Mouse (Mus musculus) left cerebral cortex, postnatal 25 days (tissue): Measurements from ENCODE around the gene Habp4. TPM values are rescaled to one million over a fixed set of nuclear protein-coding genes. Genes with fewer than 3 reads are reported as not detected.

Experiments
- DNase-seq, 2 experiments: peaks; one replicate each; pipeline ENCODE4 v3.0.0; 2022; ENCODE audit warnings: low spot score in 2 of 2, mixed read lengths in 1 of 2
- intact Hi-C: fragments of 180-260 bp; cut with DNase I; formaldehyde crosslinking; loops from one replicate; pipeline ENCODE4 v1.15.1; 2025
- total RNA-seq, 2 experiments: library from RNA; stranded (reverse); gene quantifications; 2 replicates each; pipeline ENCODE4 v1.2.3; 2021

The Habp4 gene
- 100 to 1,000 TPM; 185 to 191 TPM for total RNA-seq

DNA sequence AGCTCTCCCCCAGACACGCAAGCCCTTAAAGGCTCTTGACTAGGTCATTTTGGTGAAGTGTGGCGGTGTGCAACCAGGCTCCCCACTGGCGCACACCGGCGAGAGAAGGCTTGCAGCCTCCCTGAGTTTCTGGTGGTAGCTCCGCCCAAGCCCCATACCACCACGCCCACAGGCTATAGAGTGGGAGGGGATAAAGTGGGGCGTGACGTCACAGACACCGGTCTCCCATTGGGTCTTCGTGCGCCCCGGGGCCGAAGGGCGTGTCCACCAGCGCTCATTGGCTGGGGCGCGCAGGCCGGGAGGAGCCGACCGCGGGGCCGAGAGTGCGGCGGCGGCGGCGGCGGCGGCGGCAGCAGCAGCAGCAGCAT is at the start of gene Habp4:
Gene Habp4, plus strand, starts transcription at position 277 of the 368 bp plus-strand sequence.
- DNase-seq, result peak; percentile 99
- intact Hi-C loops, result loop anchor here (1.0 to 5.0 kb wide), 3 partner anchors 8 to 594 kb away; partner anchors contain the start of gene Zfp367

DNA sequence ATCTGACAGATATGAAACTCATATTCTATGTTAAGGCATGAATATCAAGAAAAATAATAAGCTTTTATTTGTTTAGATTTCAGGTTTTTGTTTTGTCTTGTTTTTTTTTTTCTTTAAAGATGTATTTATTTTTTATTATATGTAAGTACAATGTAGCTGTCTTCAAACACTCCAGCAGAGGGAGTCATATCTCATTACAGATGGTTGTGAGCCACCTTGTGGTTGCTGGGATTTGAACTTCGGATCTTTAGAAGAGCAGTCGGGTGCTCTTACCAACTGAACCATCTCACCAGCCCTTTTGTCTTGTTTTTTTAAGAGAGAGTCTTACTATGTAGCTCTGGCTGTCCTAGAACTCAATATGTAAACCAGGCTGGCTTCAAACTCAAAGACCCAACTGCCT is 44.2 kb upstream of the Habp4 start:
- DNase-seq, result no peak
- intact Hi-C loops, result no loop called here

DNA sequence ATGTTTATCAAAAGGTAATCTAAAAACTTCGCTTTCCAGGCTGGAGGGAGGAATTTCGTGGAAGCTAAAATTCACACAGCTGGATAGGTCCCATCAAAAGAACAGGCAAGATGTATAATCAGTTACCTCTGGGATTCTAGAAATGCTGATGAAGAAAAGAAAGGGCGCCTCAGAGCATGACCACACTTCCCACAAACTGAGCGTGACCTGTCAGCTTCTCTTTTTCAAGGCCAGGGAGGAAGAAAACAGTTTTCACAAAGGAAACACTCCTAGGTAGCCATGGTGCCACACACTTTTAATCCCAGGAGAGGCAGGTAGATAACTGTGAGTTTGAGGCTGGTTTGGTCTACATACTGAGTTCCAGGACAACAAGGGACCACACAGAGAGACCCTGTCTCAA is 40.9 kb upstream of the Habp4 start:
- no peak for DNase-seq
- intact Hi-C loops, result no loop called here

DNA sequence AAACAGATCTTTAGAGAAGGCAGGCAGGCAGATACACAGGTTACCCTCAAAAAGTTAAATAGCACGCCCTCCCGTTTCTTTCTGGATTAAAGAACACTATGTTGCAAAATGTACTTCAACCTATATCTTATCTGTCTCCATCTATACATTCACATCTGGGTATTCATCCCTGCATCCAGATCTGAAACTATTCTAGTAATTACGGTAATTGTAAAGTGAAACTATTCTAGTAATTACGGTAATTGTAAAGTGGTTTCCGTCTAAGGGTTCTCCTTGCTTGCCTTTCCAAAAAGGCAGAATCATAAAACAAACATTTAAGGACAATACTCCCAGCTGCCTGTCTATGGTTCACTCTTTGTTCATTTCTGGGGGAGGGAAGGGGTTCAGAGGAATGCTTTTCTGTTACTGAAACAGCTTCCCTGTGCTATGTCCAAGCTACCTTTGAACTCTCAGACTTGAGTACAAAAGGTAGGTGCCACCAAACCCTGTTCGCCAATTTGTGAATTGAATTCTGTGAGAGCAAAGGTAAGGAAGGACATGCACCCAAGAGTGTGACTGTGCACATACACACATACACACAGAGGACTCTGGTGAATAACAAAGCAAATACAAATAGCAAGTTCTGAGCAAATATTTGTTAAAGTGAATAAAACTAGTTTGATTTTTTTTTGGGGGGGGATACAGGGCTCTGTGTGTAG is 38.0 kb upstream of the Habp4 start:
- no peak for DNase-seq
- intact Hi-C loops, result no loop called here

DNA sequence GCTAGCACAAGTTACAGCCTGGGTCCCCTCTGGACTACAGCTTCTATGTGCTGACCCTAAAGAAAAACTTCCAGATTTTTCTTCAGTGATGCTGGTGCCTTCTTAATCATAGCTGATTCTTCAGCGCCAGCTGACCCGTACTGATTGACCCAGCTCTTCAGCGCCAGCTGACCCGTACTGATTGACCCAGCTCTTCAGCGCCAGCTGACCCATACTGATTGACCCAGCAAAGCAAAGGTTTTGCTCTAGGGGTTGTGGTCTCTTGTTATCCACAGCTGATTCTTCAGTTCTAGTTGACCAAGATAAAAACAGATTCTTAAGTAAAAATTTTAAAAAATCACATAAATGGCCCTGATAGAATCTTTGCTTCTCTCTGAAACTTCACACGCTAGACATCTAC is 36.7 kb upstream of the Habp4 start:
- intact Hi-C loops, result no loop called here
- no peak for DNase-seq

DNA sequence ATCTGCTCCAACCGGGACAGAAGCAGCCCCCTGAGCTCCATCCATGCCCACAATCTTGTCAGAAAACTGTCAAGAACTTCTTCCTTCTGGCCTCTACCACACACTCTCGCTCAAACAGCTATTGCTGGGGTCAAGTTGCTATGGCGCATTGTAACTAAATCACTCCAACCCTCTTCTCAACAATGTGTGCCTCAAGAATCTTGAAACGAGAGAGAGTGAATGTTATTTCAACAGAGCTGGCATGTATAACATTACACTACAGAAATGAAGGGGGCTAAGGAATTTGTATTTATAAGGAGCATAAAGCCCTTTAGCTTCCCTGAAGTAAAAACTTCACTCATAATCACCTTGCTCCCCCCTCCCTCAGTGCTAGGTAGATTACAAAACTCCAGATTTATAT is 35.3 kb upstream of the Habp4 start:
- intact Hi-C loops, result no loop called here
- no peak for DNase-seq

DNA sequence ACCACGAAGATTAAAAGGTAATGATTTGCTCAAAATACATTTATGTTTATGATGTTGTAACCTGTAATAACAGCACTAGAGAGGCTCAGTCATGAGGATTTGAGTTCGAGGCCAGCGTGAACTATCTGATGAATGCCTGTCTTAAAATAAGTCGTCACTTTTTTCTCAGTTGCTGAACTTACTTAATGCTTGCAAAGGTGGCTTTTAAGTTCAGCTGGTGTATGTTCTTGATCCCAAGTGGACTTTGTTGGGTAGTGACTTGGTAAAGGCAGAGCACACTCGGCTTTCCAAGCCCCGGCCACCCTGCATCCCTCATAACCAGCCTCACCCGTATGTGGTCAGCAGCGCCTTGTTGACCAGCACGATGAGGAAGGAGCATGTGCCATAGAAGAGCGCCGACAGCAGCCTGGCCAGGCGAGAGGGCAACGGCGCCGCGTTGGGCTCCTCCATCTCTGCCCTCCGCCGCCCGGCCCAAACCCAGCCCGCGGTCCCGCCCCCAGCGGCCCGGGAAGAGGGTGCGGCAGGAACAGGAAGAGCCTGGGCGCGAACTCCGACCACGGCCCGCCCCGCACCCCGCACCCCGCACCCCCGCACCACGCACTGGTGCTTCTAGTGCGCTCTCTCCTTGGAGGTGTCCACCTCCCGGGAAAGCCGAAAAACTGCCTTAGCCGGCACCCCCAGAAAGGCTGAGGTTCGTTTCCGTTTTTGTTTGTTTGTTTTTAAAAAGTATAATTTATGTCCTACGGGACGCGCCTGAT is 32.6 kb upstream of the Habp4 start, which contains the start of gene Slc35d2:
Gene Slc35d2, minus strand, starts transcription at position 511 of the 758 bp plus-strand sequence.
- peak in 1 of 2 experiments; percentile 3 for DNase-seq
- intact Hi-C loops, result no loop called here

DNA sequence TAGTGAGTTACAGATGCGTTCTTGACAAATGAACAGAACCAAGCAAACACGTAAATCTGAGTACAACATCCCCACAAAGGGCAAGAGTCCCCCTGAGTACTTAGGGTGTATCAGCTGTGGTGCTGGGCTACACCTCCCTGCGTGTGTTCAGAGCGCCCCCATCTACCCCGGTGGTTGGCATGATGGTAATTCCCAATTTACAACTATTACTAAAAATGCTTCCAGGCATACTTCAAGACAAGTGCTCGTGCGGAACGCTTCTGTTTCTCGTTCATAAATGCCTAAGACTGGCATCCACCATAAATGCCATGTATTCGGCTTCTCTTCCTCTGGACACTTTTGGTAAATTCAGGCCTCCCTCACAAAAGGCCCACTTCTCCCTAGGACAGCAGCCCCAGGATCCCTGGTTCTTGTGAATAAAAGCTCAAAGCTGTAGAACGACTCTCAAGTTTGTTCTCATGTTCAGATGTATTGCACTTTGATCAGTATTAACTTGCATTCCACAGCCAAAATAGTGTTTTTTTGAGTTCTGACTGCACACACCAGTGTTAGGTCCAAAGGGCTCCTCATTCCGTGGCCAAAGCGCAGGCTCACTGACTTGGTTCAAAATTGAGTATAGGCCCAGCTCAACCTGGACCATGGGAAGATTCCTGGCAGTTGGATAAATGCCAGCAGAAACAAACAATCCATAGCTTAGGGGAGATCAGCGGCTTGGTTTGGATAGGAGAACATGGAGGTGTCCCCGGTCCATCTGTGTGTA is 31.8 kb upstream of the Habp4 start:
- peak; percentile 16 to 26 for DNase-seq
- intact Hi-C loops, result no loop called here

DNA sequence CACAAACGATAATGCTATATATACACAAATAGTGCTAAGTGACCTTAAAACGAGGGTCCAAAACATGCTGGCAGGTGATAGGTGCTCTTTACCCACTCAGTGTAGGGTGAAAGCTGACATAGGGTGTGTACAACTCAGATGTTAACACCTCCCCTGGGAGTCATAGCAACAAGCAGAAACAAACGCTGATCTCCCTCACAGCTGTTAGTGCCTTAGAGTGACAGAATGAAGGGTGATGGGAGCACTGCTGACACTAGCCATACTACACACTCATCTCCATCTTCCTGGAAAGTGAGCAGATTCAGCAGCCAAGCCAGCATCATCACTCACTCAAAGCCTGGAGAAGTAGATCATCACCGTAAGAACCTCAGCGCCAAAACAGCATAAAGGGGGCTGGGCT is 11.5 kb upstream of the Habp4 start:
- intact Hi-C loops, result loop anchor here (10.0 kb wide), 1 partner anchor 285 kb away; the partner anchor contains the start of gene Cdk20
- DNase-seq, result no peak

DNA sequence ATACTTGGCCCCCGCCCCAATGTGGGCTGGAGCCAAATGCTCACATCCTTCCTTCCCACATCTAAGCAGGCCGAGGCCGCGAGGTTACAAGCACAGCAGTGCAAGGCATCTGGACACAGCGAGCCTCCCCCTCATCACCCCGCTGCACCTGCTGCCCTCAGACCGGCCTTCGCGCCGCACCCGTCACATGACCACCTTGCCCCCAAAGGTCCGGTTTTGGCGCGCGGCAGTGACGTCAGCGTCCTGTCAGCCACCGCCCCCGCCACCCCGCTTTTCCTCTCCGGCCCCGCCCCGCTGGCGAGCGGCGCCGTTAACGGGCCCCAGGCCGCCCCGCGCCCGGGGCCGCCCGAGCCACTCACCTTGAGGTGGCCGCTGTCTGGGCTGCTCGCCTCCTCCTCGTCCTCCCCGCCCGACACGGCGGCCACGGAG is 9.4 kb upstream of the Habp4 start:
- peak; percentile 76 to 78 for DNase-seq
- intact Hi-C loops, result loop anchor here (10.0 kb wide), 1 partner anchor 283 kb away; the partner anchor contains the start of gene Cdk20

DNA sequence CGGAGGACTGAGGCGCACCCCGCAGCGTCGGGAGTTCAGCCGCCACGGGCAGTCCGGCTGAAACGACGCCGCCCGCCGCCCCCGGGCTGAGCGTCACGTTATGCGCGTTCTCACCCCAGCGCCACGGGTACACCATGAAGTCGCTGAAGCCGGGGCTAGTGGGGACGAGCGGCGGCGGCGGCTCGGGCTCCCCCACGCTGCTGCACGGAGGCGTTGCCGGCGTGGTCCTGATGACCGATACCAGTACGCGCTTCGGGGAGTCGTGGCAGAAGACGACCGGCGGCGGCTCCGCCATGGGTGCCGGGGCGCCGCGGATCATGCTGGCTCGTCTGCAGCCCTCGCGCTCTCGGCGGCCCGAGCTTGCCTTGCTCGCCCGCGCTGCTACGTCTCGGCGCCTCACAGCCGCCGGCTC is 8.9 kb upstream of the Habp4 start:
- intact Hi-C loops, result loop anchor here (1.0 to 10.0 kb wide), 2 partner anchors 9 to 282 kb away; partner anchors contain the start of genes Cdk20 and Habp4
- peak; percentile 53 to 63 for DNase-seq

DNA sequence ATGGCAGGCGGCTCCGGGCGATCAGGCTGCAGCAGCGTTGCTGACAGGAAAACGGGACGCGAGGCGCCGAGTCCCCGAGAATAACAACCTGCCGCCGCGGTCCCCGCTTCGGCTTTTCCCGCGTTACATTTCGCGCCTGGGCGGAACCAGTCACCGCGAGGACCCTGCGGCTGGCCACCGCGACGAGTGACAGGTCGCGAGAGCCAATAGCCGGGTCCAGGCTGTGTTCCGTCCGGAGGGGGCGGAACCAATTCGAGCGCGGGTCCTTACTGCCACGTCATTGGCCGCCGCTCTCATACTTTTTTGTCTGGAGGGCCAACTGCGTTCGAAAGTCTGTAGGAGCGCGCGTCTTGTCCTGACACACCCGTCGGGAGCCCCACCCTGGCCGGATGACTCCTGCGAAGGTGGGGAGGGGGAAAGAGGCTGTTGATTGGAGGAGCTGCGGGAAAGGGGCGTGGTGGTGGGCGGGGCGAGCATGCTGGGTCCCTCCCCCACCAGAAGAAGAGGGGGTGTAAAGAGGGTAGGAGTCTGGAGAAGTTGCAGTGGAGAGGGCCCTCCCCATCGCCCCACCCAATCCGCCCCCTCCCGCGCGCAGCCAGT is 8.4 kb upstream of the Habp4 start, which contains the start of gene Zfp367:
Gene Zfp367, minus strand, starts transcription at position 120 of the 600 bp plus-strand sequence.
- intact Hi-C loops, result loop anchor here (1.0 to 10.0 kb wide), 2 partner anchors 8 to 282 kb away; partner anchors contain the start of genes Cdk20 and Habp4
- DNase-seq, result peak; percentile 97 to 98

DNA sequence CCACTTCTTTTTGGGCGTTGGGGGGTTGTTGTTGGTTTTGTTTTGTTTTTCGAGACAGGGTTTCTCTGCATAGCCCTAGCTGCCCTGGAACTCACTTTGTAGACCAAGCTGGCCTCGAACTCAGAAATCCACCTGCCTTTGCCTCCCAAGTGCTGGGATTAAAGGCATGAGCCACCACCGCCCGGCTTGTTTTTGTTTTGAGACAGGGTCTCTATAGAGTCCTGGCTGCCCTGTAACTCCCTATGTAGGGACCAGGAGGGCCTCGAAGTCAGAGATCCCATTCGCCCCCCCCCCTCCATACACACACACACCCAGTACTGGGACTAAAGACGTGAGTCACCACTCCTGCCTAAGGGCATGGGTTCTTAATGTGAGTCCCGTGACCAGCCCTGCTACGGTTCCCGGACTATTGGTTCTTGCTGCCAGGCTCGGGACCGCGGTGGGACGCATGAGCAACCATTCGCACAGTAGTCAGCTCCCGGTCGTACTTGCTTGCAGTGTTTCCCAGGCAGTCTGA is 7.8 kb upstream of the Habp4 start:
- intact Hi-C loops, result loop anchor here (1.0 to 10.0 kb wide), 2 partner anchors 7 to 281 kb away; partner anchors contain the start of genes Cdk20 and Habp4
- no peak for DNase-seq

DNA sequence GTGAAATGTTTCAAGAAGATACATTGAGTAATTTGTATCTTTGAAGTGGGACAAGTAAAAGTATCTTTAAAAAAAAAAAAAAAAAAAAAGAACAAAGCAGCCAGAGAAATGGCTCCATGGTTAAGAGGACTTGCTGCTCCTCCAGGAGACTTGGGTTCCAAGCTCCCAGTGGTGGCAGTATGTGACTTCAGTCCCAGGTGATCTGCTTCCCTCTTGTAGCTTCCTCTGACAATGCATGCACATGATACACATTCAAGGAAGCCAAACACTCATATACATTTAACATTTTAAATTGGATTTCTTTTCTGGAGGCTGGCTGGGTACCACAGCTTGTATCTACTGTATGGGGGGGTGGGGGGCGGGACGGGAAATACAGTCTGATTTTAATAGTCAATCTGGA is 7.0 kb upstream of the Habp4 start:
- intact Hi-C loops, result loop anchor here (10.0 kb wide), 1 partner anchor 280 kb away; the partner anchor contains the start of gene Cdk20
- no peak for DNase-seq

DNA sequence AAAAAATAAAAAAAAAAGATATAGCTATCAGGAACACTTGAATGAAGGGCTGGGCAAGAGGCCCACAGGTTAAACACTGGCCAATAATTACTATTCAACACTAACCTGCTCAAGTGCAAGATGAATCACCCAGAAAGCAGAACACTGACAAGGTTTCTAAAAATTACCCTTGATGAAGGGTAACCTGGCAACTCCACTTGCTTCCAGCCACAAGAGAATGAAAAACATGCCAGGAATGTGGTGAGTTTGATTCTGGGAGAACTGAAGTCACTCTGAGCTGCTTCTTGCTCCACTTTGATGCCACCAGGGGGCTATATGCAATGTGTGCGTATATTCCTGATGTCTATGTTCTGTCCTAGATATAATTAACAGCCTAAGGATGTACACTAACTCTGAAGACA is 6.5 kb upstream of the Habp4 start:
- peak in 1 of 2 experiments; percentile 8 for DNase-seq
- intact Hi-C loops, result loop anchor here (10.0 kb wide), 1 partner anchor 280 kb away; the partner anchor contains the start of gene Cdk20

DNA sequence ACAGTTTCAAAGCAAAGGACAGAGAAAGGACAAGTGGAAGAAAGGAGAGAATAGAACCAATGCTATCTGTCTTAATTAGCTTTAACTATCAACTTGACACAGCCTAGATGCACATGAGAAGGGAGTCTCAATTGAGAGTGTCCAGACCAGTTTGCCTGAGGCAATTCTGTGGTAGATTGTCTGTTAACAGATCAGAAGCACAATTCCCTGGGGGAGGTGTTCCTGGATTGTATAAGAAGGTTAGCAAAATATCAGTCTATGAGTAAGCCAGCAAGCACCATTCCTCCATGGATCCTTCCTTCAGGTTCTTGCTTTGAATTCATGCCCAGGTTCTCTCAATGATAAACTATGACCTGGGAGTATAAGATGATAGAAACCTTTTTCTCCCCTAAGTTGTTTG is 4.7 kb upstream of the Habp4 start:
- intact Hi-C loops, result loop anchor here (10.0 kb wide), 1 partner anchor 278 kb away; the partner anchor contains the start of gene Cdk20
- DNase-seq, result no peak

DNA sequence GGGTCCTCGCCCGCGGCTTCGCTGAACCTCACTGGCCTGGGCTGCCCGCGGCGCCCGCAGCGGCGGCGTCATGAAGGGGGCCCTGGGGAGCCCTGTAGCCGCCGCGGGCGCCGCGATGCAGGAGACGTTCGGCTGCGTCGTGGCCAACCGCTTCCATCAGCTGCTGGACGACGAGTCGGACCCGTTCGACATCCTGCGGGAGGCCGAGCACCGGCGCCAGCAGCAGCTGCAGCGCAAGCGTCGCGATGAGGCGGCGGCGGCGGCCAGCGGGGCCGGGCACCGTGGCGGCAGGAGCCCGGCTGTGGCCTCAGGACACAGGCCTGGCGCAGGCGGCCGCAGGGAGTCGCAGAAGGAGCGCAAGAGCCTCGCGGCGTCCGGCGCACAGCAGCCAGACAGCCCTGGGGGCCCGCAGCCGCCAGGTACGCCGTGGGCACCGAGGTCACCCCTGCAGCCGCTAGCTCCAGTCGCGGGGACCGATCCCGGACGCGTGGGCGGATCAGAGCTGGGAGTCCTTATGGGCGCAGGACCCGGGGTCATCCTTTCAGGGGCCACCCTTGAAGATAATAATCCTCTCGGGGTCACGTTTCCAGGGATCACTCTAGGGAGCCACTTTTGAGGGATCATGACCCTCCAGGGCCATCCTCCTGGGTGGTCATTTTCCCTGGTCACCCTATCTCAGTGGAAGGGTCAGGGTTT is 440 bp downstream of the Habp4 start:
- intact Hi-C loops, result loop anchor here (1.0 to 5.0 kb wide), 3 partner anchors 9 to 595 kb away; partner anchors contain the start of gene Zfp367

DNA sequence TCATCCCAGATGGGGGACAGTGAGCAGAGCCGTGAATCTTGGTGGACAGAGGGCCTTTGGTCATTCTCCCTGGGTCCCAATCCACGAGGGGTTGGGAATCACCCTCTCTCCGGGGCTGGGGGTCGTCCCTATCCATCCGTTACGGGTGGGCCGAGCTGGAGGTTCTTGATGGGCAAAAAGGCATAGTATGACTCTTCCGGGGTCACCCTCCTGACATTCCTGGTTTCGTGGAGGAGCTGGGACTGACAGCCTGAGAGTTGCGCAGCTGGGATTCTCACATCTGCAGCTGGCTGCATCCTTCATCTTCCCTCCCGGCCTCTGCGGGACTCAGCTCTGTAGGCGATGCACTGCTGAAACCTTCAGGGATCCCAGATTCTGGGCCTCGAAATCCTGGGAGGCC is 1.0 kb downstream of the Habp4 start:
- intact Hi-C loops, result loop anchor here (5.0 kb wide), 2 partner anchors 145 to 595 kb away; no protein-coding TSS in a partner anchor
- peak; percentile 39 to 46 for DNase-seq

More for the DNA sequence above, 440 bp downstream of the Habp4 start:
- DNase-seq, result peak in 1 of 2 experiments; percentile 24
